Mouse (Mus musculus) intestine, postnatal 0 days (tissue): ENCODE data around the gene Dst. TPM values are rescaled to one million over a fixed set of nuclear protein-coding genes. Genes with fewer than 3 reads are reported as not detected.

Experiments used
- ATAC-seq: fragments of 200-750 bp; cut with Nextera tagmentation; 2 replicates; pipeline ENCODE4 v1.8.0; 2017; ENCODE audit warnings: mild to moderate bottlenecking, moderate TSS enrichment, moderate library complexity
- H3K27ac ChIP-seq: fragments of 300-500 bp; sonication (generic); 2 replicates; pipeline ENCODE4 v1.5.1; 2014; ENCODE audit warnings: mild to moderate bottlenecking, low read depth, low read length, moderate library complexity
- H3K27me3 ChIP-seq: fragments of 300-500 bp; sonication (generic); replicated peaks from 2 replicates; pipeline ENCODE4 v1.6.1; 2014; ENCODE audit warnings: low read length, mixed read lengths; ENCODE audit not compliant: control insufficient read depth, insufficient read depth
- H3K36me3 ChIP-seq: fragments of 300-500 bp; sonication (generic); 2 replicates; pipeline ENCODE4 v1.6.1; 2014; ENCODE audit warnings: mild to moderate bottlenecking, moderate library complexity; ENCODE audit not compliant: control insufficient read depth, insufficient read depth
- H3K4me1 ChIP-seq: fragments of 300-500 bp; sonication (generic); replicated peaks from 2 replicates; pipeline ENCODE4 v1.6.1; 2014; ENCODE audit warnings: antibody characterized with exemption, low read length, mixed read lengths; ENCODE audit not compliant: control insufficient read depth, insufficient read depth
- H3K4me2 ChIP-seq: fragments of 300-500 bp; sonication (generic); replicated peaks from 2 replicates; pipeline ENCODE4 v1.6.1; 2014; ENCODE audit warnings: low read depth, mild to moderate bottlenecking, moderate library complexity
- H3K4me3 ChIP-seq: fragments of 300-500 bp; sonication (generic); 2 replicates; pipeline ENCODE4 v1.5.1; 2014; ENCODE audit warnings: low read depth, low read length
- H3K9ac ChIP-seq: fragments of 300-500 bp; sonication (generic); 2 replicates; pipeline ENCODE4 v1.6.1; 2014; ENCODE audit warnings: mild to moderate bottlenecking, low read depth, low read length
- H3K9me3 ChIP-seq: fragments of 300-500 bp; sonication (generic); 2 replicates; pipeline ENCODE4 v1.6.1; 2016; ENCODE audit warnings: mixed run types; ENCODE audit not compliant: control insufficient read depth
- CTCF ChIP-seq: sonication (generic); IDR thresholded peaks from 2 replicates; pipeline ENCODE4 v1.5.1; 2016; ENCODE audit warnings: low read depth, mild to moderate bottlenecking, control low read depth, antibody characterized with exemption, moderate library complexity
- WGBS: fragments of 180-500 bp; shearing (Covaris S2); extraction: QIAGEN DNeasy Blood & Tissue Kit; methylation state at CpG from one replicate; pipeline ENCODE4 v1.1.7; 2014; 5-methylcytosine and 5-hydroxymethylcytosine counted together
- polyA plus RNA-seq: library from polyadenylated mRNA; unstranded; fragments of >200 nt; fragmentation: Nextera tagmentation; extraction: Ambion mirVana; gene quantifications from 2 replicates; pipeline ENCODE4 v1.2.1, GENCODE M21; 2015

Gene Dst
- polyA plus RNA-seq, 1 experiment from 2014 or later, result 19.0 TPM

DNA sequence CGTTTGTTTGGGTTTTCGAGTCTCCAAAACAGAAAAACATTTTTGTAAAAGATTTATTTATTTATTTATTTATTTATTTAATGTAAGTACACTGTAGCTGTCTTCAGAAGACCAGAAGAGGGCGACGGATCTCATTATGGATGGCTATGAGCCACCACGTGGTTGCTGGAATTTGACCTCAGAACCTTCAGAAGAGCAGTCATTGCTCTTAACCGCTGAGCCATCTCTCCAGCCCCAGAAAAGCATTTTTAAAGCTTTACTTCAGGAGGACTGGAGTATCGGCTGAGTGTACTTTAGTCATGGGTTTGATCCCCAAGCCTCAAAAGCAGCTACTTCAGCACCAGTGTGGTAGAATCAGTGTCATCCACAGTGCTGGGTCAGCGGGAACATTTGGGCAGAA, 266.9 kb downstream of the Dst start:
- peaks cover 70% of the 10 kb centered on the region for H3K36me3 ChIP-seq
- H3K27ac ChIP-seq, result no peak overlapping the region
- no peak for TF ChIP-seq CTCF
- H3K27me3 ChIP-seq, result no peaks in the 10 kb centered on the region
- no peak overlapping the region for H3K4me2 ChIP-seq
- no peak for ATAC-seq
- H3K9ac ChIP-seq, result no peak overlapping the region
- no peaks in the 10 kb centered on the region for H3K4me1 ChIP-seq
- WGBS, result 70% methylated on average over 8 of the region's 8 CpGs
- H3K4me3 ChIP-seq, result no peak overlapping the region
- H3K9me3 ChIP-seq, result no peaks in the 10 kb centered on the region

- TF ChIP-seq CTCF, result no peak
- no peak for ATAC-seq
- no peaks in the 10 kb centered on the region for H3K27me3 ChIP-seq
- no peaks in the 10 kb centered on the region for H3K9me3 ChIP-seq
- H3K4me1 ChIP-seq, result no peaks in the 10 kb centered on the region
- 88% methylated on average over 41 of the region's 41 CpGs for WGBS
- H3K36me3 ChIP-seq, result peaks cover 52% of the 10 kb centered on the region
- no peak overlapping the region for H3K4me3 ChIP-seq
- H3K9ac ChIP-seq, result no peak overlapping the region
- no peak overlapping the region for H3K4me2 ChIP-seq
- H3K27ac ChIP-seq, result no peak overlapping the region; the same call in 1 of the 2 replicates
These were observed 270.1 kb downstream of the Dst start for GRCm38 (mm10) chr1:34178022-34178727.

DNA sequence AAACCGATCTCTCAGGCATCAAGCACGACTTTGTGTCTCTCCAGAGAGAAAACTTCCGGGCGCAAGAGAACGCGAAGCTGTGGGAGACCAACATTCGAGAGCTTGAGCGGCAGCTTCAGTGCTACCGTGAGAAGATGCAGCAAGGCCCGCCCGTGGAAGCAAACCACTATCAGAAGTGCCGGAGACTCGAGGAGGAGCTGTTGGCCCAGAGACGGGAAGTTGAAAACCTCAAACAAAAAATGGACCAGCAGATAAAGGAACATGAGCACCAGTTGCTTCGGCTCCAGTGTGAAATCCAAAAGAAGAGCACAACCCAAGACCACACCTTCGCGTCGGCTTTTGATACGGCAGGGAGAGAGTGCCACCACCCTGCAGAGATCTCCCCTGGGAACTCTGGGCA, 271.7 kb downstream of the Dst start:
- H3K9me3 ChIP-seq, result no peaks in the 10 kb centered on the region
- no peak for TF ChIP-seq CTCF
- H3K4me1 ChIP-seq, result no peaks in the 10 kb centered on the region
- H3K27me3 ChIP-seq, result no peaks in the 10 kb centered on the region
- ATAC-seq, result no peak
- H3K27ac ChIP-seq, result no peak overlapping the region
- no peak overlapping the region for H3K4me3 ChIP-seq
- peaks cover 44% of the 10 kb centered on the region for H3K36me3 ChIP-seq
- H3K4me2 ChIP-seq, result no peak overlapping the region
- 95% methylated on average over 19 of the region's 19 CpGs for WGBS
- no peak overlapping the region for H3K9ac ChIP-seq

- TF ChIP-seq CTCF, result no peak
- Histone ChIP-seq H3K27ac (no peak overlapping the region), H3K4me1 (no peaks in the 10 kb centered on the region), H3K4me3 (no peak overlapping the region), H3K9me3 (no peaks in the 10 kb centered on the region), H3K9ac (no peak overlapping the region), H3K27me3 (no peaks in the 10 kb centered on the region), H3K36me3 (peaks cover 41% of the 10 kb centered on the region), H3K4me2 (no peak overlapping the region)
- ATAC-seq, result no peak
- WGBS, result 87% methylated on average over 24 of the region's 24 CpGs
These were observed 274.6 kb downstream of the Dst start for GRCm38 (mm10) chr1:34182406-34183249.

- Histone ChIP-seq H3K27ac (no peak overlapping the region), H3K4me2 (no peak overlapping the region), H3K4me3 (no peak overlapping the region), H3K9ac (no peak overlapping the region), H3K27me3 (no peaks in the 10 kb centered on the region), H3K9me3 (no peaks in the 10 kb centered on the region), H3K4me1 (no peaks in the 10 kb centered on the region), H3K36me3 (peaks cover 34% of the 10 kb centered on the region)
- 92% methylated on average over 12 of the region's 12 CpGs for WGBS
- no peak for ATAC-seq
- TF ChIP-seq CTCF, result no peak
These were observed 275.4 kb downstream of the Dst start for GRCm38 (mm10) chr1:34183250-34183926.

DNA sequence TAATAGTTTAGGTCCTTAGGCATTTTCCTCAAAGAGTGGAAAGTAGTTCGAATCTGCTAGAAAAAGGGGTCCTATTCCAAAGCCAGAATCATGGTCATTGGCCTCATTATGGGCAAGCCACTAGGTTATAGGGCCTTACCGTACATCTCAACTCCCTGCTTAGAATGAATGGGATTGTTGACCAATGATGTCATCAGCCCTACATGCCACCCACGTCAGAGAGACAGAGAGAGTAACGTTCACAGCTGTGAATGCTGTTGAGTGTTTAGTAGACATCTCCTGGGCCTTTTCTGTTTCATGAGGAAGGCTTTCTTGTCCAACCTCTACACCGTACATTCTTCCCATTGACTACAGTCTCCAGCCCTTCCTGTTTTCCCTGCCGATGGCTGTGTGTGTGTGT, 276.2 kb downstream of the Dst start:
- no peaks in the 10 kb centered on the region for H3K4me1 ChIP-seq
- no peak overlapping the region for H3K27ac ChIP-seq
- 64% methylated on average over 6 of the region's 6 CpGs for WGBS
- TF ChIP-seq CTCF, result no peak
- H3K9me3 ChIP-seq, result no peaks in the 10 kb centered on the region
- no peak overlapping the region for H3K9ac ChIP-seq
- no peak for ATAC-seq
- H3K27me3 ChIP-seq, result no peaks in the 10 kb centered on the region
- no peak overlapping the region for H3K4me3 ChIP-seq
- peaks cover 28% of the 10 kb centered on the region for H3K36me3 ChIP-seq
- H3K4me2 ChIP-seq, result no peak overlapping the region
